In genomic region chr2:125031562-125032257, GRCm38 (mm10) we compare ENCODE assay signal across 8 mouse cellular contexts. TPM values are rescaled to one million over a fixed set of nuclear protein-coding genes. Genes with fewer than 3 reads are reported as not detected.
A peak's percentile ranks its signal among the peaks of the same experiment; 100 is the strongest.
DNase-seq lines count a peak whose midpoint lies in the region; ATAC-seq lines count a peak whose summit lies in the region.
"Had no signal": no experiment of that assay in that cellular context is flagged by ENCODE, and none has a peak within 500 bp of the region (broad histone marks: within the 10 kb centered on the region; RNA-seq: fewer than 3 reads in every experiment).

No protein-coding gene starts in this region.

- peak; percentile 6 to 27 for DNase-seq in left cerebral cortex, adult 8-10 months (ENCODE audit: low spot score in 2 of 2)
- no peak for DNase-seq in left cerebral cortex, adult 11 months (ENCODE audit: low spot score)
- peak; percentile 93 for DNase-seq in cerebellum, adult 9-10 months
- peak; percentile 86 for DNase-seq in layer of hippocampus, adult 9-11 months
- peak; percentile 59 to 75 for DNase-seq in right cerebral cortex, postnatal 10 days (ENCODE audit: low spot score in 2 of 2)
- no peak for DNase-seq in thymus, postnatal 10 days (ENCODE audit: low spot score in 2 of 2)

- ATAC-seq in erythroid progenitor cell, adult 5-6 weeks (replicated peaks; ENCODE audit: low FRiP score, poor library complexity, severe bottlenecking), result no peak
- ATAC-seq: activated CD4-positive, CD25-positive, alpha-beta regulatory T cell, adult 4 months had no signal

RNA-seq across cellular contexts. Expression of gene Slc24a5, which starts 36.2 kb away (rescaled TPM):
- under 1 TPM in 3 of 4 experiments, not detected in 1; 0.25 to 0.76 (median 0.42) TPM for total RNA-seq in left cerebral cortex, adult 8-10 months (2022)
- not detected in 2 replicates for total RNA-seq in erythroid progenitor cell, adult 5-6 weeks (2015; ENCODE audit: low replicate concordance)
- total RNA-seq in erythroid progenitor cell, adult 5-6 weeks (2017; ENCODE audit: low replicate concordance), result 0.53 and 6.8 TPM in 2 replicates

Comparison
In these comparisons a context has a peak if more than half of its experiments do, and no peak if none do; other contexts are left out.
1. DNase-seq: peak in left cerebral cortex, adult 8-10 months (2 of 2), cerebellum, adult 9-10 months (single experiment), layer of hippocampus, adult 9-11 months (single experiment) and right cerebral cortex, postnatal 10 days (2 of 2); none in left cerebral cortex, adult 11 months (single experiment) and thymus, postnatal 10 days (0 of 2).